Mouse (Mus musculus) limb, embryonic 11.5 days (tissue): ENCODE data around the gene D430042O09Rik. TPM values are rescaled to one million over a fixed set of nuclear protein-coding genes. Genes with fewer than 3 reads are reported as not detected.

Experiments used
- ATAC-seq: fragments of 200-750 bp; cut with Nextera tagmentation; 2 replicates; pipeline ENCODE4 v1.8.0; 2017; ENCODE audit warnings: low read depth; ENCODE audit not compliant: insufficient number of reproducible peaks, low FRiP score, low TSS enrichment
- DNase-seq: peaks from one replicate; pipeline ENCODE4 v3.0.0-alpha.2; 2015; ENCODE audit warnings: low spot score
- H3K27ac ChIP-seq: fragments of 300-500 bp; sonication (generic); replicated peaks from 2 replicates; pipeline ENCODE4 v1.5.1; 2014; ENCODE audit warnings: low read depth, mild to moderate bottlenecking, low read length
- H3K27me3 ChIP-seq: fragments of 300-500 bp; sonication (generic); 2 replicates; pipeline ENCODE4 v1.6.1; 2014; ENCODE audit warnings: mild to moderate bottlenecking, low read length, mixed read lengths; ENCODE audit not compliant: control insufficient read depth, insufficient read depth
- H3K36me3 ChIP-seq: fragments of 300-500 bp; sonication (generic); 2 replicates; pipeline ENCODE4 v1.6.1; 2014; ENCODE audit warnings: mild to moderate bottlenecking, low read length, moderate library complexity, mixed read lengths; ENCODE audit not compliant: control insufficient read depth, insufficient read depth
- H3K4me1 ChIP-seq: fragments of 300-500 bp; sonication (generic); 2 replicates; pipeline ENCODE4 v1.6.1; 2014; ENCODE audit warnings: low read length, mixed read lengths; ENCODE audit not compliant: control insufficient read depth, insufficient read depth
- H3K4me2 ChIP-seq: fragments of 300-500 bp; sonication (generic); 2 replicates; pipeline ENCODE4 v1.6.1; 2014; ENCODE audit warnings: low read depth, mild to moderate bottlenecking, moderate library complexity; ENCODE audit not compliant: severe bottlenecking
- H3K4me3 ChIP-seq: fragments of 300-500 bp; sonication (generic); 2 replicates; pipeline ENCODE4 v1.5.1; 2014; ENCODE audit warnings: low read depth, low read length
- H3K9ac ChIP-seq: fragments of 300-500 bp; sonication (generic); 2 replicates; pipeline ENCODE4 v1.6.1; 2014; ENCODE audit warnings: mild to moderate bottlenecking, low read length
- H3K9me3 ChIP-seq: fragments of 300-500 bp; sonication (generic); 2 replicates; pipeline ENCODE4 v1.6.1; 2016; ENCODE audit warnings: low read length; ENCODE audit not compliant: control insufficient read depth
- WGBS: fragments of 180-500 bp; shearing (Covaris S2); extraction: QIAGEN DNeasy Blood & Tissue Kit; methylation state at CpG from one replicate; pipeline ENCODE4 v1.1.7; 2014; 5-methylcytosine and 5-hydroxymethylcytosine counted together
- polyA plus RNA-seq: library from polyadenylated mRNA; unstranded; fragments of >200 nt; fragmentation: Nextera tagmentation; extraction: Ambion mirVana; gene quantifications from 2 replicates; pipeline ENCODE4 v1.2.1, GENCODE M21; 2014

D430042O09Rik gene
- polyA plus RNA-seq, 1 experiment from 2014 or later, result 11.3 TPM

DNA sequence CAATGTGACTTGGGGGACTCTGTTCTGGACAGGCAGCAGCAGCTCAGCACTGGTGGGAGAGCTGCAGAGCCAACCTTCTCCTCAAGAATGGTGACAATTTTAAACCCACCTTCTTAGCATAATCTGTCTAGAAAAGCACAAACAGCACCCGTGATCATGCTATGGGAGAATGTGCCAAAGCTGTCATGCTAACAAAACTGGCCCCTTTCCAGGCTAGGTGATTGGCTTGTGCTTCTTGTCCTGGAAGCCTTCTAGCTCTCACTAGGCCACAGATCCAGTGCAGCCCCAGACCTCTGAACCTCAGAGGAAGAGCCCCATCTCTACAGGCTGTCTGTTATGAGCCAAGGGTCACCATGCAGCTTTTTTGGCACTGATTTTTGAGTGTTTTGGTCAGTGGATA, 98.9 kb downstream of the D430042O09Rik start:
- WGBS, result 96% methylated on average over 1 of the region's 1 CpGs
- H3K4me2 ChIP-seq, result no peak overlapping the region
- ATAC-seq (no peak), DNase-seq (no peak)
- no peaks in the 10 kb centered on the region for H3K4me1 ChIP-seq
- H3K4me3 ChIP-seq, result no peak overlapping the region
- H3K27me3 ChIP-seq, result no peaks in the 10 kb centered on the region
- no peak overlapping the region for H3K27ac ChIP-seq
- H3K9ac ChIP-seq, result no peak overlapping the region
- H3K36me3 ChIP-seq, result no peaks in the 10 kb centered on the region
- no peaks in the 10 kb centered on the region for H3K9me3 ChIP-seq

- no peak for DNase-seq
- Histone ChIP-seq H3K27me3 (no peaks in the 10 kb centered on the region), H3K4me3 (no peak overlapping the region), H3K4me1 (no peaks in the 10 kb centered on the region), H3K9me3 (no peaks in the 10 kb centered on the region), H3K9ac (no peak overlapping the region), H3K36me3 (no peaks in the 10 kb centered on the region), H3K27ac (no peak overlapping the region), H3K4me2 (no peak overlapping the region)
- WGBS, result 90% methylated on average over 3 of the region's 3 CpGs
- no peak for ATAC-seq
These were observed 100.5 kb downstream of the D430042O09Rik start for GRCm38 (mm10) chr7:125808210-125808609.

DNA sequence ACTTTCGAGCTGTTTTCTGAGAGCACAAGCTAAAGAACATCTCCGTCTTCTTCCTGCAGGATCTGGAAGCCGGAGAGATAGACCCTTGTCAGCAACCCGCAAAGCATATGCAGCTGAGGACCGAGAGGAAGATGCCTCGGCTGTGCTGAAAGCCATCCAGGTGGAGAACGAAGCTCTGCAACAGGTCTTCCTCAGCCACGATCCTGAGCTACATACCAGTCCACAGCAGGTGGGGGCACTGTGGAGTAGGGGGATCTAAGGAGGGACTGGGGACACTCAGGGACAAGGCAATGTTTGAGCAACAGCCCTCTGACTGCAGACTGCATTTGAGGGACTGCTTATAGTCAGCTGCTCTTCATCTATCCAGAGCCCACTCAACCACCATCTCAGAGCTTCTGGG, 105.0 kb downstream of the D430042O09Rik start:
- no peak overlapping the region for H3K4me2 ChIP-seq
- H3K36me3 ChIP-seq, result peaks cover 2% of the 10 kb centered on the region; the same call in 1 of the 2 replicates
- H3K9me3 ChIP-seq, result no peaks in the 10 kb centered on the region
- 90% methylated on average over 8 of the region's 8 CpGs for WGBS
- H3K4me1 ChIP-seq, result peaks cover 13% of the 10 kb centered on the region
- no peaks in the 10 kb centered on the region for H3K27me3 ChIP-seq
- no peak overlapping the region for H3K9ac ChIP-seq
- H3K27ac ChIP-seq, result no peak overlapping the region
- DNase-seq (no peak), ATAC-seq (no peak)
- no peak overlapping the region for H3K4me3 ChIP-seq

- Histone ChIP-seq H3K9me3 (no peaks in the 10 kb centered on the region), H3K4me3 (no peak overlapping the region), H3K9ac (no peak overlapping the region), H3K27me3 (no peaks in the 10 kb centered on the region), H3K27ac (no peak overlapping the region; the same call in 1 of the 2 replicates), H3K4me1 (peaks cover 25% of the 10 kb centered on the region), H3K36me3 (peaks cover 2% of the 10 kb centered on the region; the same call in 1 of the 2 replicates), H3K4me2 (no peak overlapping the region)
- 7% methylated on average over 3 of the region's 3 CpGs for WGBS
- ATAC-seq (peak; percentile 65), DNase-seq (peak; percentile 64)
These were observed 108.0 kb downstream of the D430042O09Rik start for GRCm38 (mm10) chr7:125815733-125816132.

DNA sequence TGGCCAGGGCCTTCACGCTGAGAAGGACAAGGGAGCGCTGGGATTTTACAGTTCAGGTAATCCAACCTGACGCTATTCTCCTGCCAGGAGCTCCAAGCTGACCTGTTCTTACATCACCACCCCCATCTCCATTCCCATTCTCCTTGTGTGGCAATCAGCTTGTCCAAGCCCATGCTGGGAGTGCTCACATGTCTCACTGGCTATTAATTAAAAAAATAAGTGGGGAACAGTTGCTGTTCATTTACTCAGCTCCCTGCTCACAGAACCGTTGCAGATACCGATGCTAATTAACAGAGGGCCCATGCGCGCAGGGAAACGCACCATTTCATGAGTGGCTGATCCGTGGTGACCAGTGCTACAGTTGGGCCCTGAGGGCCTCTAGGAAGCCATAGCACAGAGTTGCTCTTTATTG, 110.6 kb downstream of the D430042O09Rik start:
- Histone ChIP-seq H3K4me2 (no peak overlapping the region), H3K9me3 (no peaks in the 10 kb centered on the region), H3K27ac (peak overlapping the region; percentile 57), H3K27me3 (no peaks in the 10 kb centered on the region), H3K4me3 (no peak overlapping the region), H3K4me1 (peaks cover 25% of the 10 kb centered on the region), H3K9ac (no peak overlapping the region), H3K36me3 (peaks cover 2% of the 10 kb centered on the region; the same call in 1 of the 2 replicates)
- DNase-seq (peak; percentile 35), ATAC-seq (no peak)
- WGBS, result 37% methylated on average over 9 of the region's 9 CpGs

DNA sequence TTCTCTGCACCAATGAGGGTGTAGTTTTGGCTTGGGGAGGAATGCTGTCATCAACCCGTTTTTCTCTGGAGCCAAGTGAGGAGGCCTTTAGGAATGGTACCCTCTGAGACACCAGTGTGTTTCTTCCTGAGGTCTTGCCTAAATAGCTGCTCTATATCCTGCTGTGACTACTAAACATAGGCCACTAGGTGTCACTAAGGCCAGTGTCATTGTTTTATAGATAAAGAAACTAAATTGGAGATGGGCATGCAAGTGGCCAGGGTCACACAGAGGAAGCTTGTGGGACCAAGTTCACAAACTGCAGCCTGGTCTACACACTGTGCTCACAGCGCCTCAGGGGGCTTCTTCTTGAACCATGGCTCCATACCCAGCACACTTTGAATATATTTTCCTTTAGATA, 112.5 kb downstream of the D430042O09Rik start:
- Histone ChIP-seq H3K27me3 (no peaks in the 10 kb centered on the region), H3K9me3 (no peaks in the 10 kb centered on the region), H3K4me2 (no peak overlapping the region), H3K36me3 (no peaks in the 10 kb centered on the region), H3K4me1 (peaks cover 25% of the 10 kb centered on the region), H3K27ac (no peak overlapping the region), H3K4me3 (no peak overlapping the region), H3K9ac (no peak overlapping the region)
- 66% methylated on average over 2 of the region's 2 CpGs for WGBS
- ATAC-seq (no peak), DNase-seq (no peak)

- no peaks in the 10 kb centered on the region for H3K27me3 ChIP-seq
- ATAC-seq, result no peak
- no peak for DNase-seq
- H3K27ac ChIP-seq, result no peak overlapping the region
- peaks cover 10% of the 10 kb centered on the region for H3K4me1 ChIP-seq
- 77% methylated on average over 2 of the region's 2 CpGs for WGBS
- no peaks in the 10 kb centered on the region for H3K9me3 ChIP-seq
- no peak overlapping the region for H3K4me3 ChIP-seq
- no peak overlapping the region for H3K4me2 ChIP-seq
- H3K36me3 ChIP-seq, result no peaks in the 10 kb centered on the region
- no peak overlapping the region for H3K9ac ChIP-seq
These were observed 118.7 kb downstream of the D430042O09Rik start for GRCm38 (mm10) chr7:125826425-125826824.

GRCm38 (mm10) chr7:125826887-125827286, 119.2 kb downstream of the D430042O09Rik start:
- Histone ChIP-seq H3K4me2 (no peak overlapping the region), H3K9ac (no peak overlapping the region), H3K27me3 (no peaks in the 10 kb centered on the region), H3K9me3 (no peaks in the 10 kb centered on the region), H3K27ac (no peak overlapping the region), H3K36me3 (no peaks in the 10 kb centered on the region), H3K4me1 (peaks cover 10% of the 10 kb centered on the region), H3K4me3 (no peak overlapping the region)
- WGBS, result 78% methylated on average over 3 of the region's 3 CpGs
- no peak for DNase-seq
- ATAC-seq, result no peak

DNA sequence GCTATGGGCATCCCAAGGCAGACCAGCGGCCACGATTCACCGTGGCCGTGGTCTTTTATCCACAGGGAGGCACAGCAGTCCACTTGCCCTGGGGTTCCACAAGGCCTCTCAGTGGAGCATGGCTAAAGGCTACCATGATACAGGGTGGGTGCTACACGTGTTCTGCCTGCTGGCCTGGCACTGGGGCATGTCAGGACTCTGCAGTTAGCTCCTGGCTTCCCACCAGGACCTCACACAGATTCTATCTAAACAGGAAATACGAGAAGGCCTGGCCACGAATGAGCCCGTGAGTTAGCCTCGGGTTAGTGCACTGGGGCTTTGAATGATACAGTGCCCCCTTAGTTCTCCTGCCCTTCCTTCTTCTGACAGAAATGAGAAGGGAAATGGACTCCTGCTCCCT, 119.7 kb downstream of the D430042O09Rik start:
- no peak overlapping the region for H3K9ac ChIP-seq
- no peak for ATAC-seq
- 53% methylated on average over 9 of the region's 9 CpGs for WGBS
- H3K4me1 ChIP-seq, result peaks cover 10% of the 10 kb centered on the region
- H3K27me3 ChIP-seq, result no peaks in the 10 kb centered on the region
- H3K4me2 ChIP-seq, result no peak overlapping the region
- H3K36me3 ChIP-seq, result no peaks in the 10 kb centered on the region
- no peak overlapping the region for H3K27ac ChIP-seq
- no peaks in the 10 kb centered on the region for H3K9me3 ChIP-seq
- H3K4me3 ChIP-seq, result no peak overlapping the region
- no peak for DNase-seq
